Mouse (Mus musculus) frontal cortex, postnatal 36 days (tissue): ENCODE data around the gene Slc6a16.

Experiments
- DNase-seq, 2 experiments: peaks; one replicate each; pipeline ENCODE4 v3.0.0; 2022; ENCODE audit warnings: low spot score in 2 of 2

Slc6a16 gene

DNA sequence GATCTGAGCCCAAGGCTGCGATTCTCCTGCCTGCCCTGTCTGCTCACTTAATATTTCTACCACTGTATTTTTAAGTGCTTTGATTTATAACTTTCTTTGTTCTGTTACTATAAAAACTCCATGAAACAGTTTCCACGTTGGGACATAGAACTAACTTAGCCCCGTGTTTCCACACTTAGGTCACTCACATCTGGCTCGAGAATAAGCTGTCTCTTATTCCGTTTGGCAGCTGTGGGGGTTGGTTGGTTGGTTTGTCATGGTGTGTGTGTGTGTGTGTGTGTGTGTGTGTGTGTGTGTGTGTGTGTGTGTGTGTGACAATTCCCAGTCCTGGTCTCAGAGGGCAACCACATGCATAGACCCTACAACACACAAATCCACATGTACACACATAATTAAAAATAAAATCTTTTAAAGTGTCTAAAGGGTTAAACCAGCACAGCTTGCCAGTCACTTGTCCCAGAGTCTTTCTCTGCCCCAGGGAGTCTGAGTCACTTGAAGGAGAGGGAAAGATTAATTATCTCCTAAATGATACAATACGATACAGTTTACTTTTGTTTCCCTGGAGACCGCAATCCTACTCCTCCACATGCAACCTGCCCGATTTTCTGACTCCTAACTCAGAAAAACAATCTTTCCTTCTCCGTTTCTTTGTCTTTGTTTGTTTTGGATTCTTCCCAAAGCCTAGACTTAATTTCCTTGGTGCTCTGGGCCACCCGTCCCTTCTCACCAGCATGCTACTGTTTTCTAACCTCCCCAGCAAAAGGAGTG lies 72.0 kb downstream of the Slc6a16 start:
- no peak for DNase-seq

DNA sequence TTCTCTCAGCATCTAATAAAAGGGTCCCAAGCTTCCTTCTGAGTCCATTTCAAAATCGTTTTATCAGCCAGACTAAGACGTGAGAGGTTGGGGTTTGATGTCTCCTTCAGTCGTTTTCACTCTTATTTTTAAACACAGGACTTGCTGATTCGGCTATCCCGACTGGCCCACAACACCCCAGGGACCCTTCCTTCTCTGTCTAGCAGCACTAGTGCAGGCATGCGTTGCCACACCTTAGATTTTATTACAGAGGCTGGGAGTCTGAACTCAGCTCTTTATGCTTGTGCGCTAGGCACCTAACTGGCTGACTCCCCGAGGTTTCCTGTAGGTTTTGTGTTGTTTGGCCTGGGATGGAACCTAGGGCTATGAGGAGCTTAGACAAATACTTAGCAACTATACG lies 72.6 kb downstream of the Slc6a16 start:
- DNase-seq: no peak

DNA sequence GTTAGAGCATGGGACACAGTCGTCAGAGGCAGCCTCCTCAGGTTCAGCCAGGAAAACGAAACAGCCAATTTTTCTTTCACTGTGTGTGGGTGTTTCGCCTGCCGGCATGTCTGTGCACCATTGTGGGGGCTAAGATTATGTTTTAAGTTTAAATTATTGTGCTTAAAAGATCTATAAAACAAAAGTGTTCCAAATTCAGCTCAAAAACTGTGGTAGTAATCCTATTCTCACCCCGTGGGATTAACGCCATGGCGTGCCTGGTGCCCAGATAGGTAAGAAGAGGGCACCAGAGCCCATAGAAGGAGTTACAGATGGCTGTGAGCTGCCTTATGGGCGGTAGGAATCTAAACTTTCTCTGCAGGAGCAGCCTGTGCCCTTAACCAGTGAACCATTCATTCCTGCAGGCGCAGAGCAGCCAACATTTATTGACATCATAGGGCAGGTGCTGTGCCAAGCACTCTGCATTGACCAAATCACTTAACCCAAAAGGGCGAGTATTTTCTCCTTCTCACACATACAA lies 74.4 kb downstream of the Slc6a16 start:
- peak; percentile 57 to 60 for DNase-seq

DNA sequence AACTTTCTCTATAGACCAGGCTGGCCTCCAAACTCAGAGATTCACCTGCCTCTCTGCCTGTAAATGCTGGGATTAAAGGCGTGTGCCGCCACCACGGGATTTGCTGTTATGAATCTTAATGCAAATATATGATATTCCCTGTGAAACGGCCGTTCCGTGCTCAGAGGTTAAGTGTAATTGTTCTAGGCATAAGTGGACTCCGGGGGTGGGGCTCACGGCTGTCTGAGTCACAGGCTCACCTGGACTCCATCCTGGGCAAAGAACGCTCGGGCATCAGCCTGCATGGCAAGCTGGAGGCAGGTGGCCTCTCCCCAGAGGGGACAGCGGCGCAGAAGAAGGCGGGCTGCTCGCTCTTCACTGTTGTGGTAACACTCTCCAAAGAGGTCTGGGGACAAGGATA lies 75.7 kb downstream of the Slc6a16 start:
- no peak for DNase-seq

- no peak for DNase-seq
These were observed 81.4 kb downstream of the Slc6a16 start for GRCm38 (mm10) chr7:45322245-45322644.
